Mouse (Mus musculus) liver, adult (tissue): ENCODE measurements at regions not wholly inside any gene's neighbourhood (a gene's known extent, or its start where the extent isn't known, plus 50 kb on each side); places are given as distances from the start of the nearest gene placed in this dataset.

Experiments
- GATA4 ChIP-seq: IDR thresholded peaks from 2 replicates; pipeline ENCODE4 v1.6.1; 2014; ENCODE audit warnings: mild to moderate bottlenecking, low read length; ENCODE audit not compliant: insufficient replicate concordance

DNA sequence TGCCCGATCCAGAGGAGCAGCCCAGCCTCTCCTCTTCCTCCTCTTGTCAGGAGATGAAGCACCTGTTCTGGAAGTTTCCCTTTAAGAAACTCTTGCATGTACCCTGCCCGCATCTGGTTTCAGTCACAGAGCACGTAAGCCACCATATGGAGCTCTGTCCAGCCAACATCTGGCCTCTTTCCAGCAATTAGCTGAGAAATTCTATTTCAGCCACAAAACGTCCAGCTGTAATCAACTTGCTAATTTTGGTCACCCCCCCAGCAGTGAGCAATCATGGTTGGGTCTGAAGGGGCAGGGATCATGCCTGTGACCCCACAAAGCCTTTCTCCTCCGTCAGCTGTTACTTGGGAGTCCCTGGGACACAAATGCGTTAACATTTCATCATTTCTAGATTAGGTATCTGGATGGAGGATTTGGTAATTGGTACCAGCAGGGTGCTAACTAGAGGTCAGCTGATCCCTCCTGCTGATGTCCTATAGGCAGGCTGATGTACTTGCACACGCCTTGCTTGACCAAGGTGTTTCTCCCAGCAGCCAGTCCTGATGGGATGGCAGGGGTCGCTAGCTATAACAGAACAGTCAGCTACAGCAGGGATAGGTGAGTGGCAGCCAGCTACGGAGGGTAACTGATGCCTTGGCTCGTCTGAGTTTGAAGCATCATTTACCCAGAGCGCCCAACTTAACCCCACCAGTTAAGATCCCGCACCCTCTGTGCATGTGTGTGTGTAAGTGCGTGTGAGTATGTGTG lies 91.4 kb upstream of the Stt3b start:
- TF ChIP-seq GATA4: no peak

DNA sequence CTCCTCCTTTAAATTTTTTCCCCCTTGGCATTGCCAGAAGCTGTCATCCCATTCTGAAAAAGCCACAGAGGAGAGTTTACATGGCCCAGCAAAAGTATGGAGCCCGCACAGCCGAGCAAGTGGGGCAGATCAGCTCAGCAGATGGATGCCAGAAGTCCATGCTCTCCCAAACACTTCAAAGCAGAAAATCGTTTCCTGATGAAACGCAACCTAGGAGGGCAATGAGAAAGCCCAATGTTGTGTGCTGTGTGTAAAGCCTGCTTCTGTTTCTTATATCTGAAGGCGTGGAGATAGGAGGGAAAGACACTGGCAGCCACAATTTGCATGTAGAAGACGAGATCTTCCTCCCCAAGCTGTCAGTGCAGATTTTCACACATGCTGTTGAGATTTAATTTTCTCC lies 92.4 kb upstream of the Stt3b start:
- TF ChIP-seq GATA4: no peak

- TF ChIP-seq GATA4: no peak
Observed at GRCm38 (mm10) chr9:115403354-115403968, 93.2 kb upstream of the Stt3b start.

- no peak for TF ChIP-seq GATA4
Observed at GRCm38 (mm10) chr9:115407901-115408470, 97.8 kb upstream of the Stt3b start.

DNA sequence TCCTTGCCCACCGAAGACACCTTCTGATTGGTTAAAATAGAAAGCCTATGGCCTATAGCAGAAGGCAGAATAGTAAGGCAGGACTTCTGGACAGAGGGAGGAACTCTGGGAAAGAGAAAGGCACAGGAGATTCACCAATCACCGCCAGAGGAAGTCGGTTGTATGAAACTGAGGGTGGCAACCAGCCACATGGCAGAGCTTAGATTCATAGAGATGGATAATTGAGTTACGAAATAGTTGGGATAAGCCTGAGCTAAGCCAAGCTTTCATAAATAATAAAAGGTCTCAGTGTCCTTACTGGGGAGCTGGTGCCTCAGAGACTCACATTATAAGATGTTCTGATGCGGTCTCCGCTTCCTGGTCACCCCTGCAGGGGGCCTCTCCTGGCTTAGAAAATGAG lies 98.7 kb upstream of the Stt3b start:
- no peak for TF ChIP-seq GATA4

- no peak for TF ChIP-seq GATA4
Observed at GRCm38 (mm10) chr9:115414190-115414589, 104.0 kb upstream of the Stt3b start.

- TF ChIP-seq GATA4: peak; percentile 9; the same call in 1 of the 2 replicates
Observed at GRCm38 (mm10) chr9:115422786-115423185, 112.6 kb upstream of the Stt3b start.

DNA sequence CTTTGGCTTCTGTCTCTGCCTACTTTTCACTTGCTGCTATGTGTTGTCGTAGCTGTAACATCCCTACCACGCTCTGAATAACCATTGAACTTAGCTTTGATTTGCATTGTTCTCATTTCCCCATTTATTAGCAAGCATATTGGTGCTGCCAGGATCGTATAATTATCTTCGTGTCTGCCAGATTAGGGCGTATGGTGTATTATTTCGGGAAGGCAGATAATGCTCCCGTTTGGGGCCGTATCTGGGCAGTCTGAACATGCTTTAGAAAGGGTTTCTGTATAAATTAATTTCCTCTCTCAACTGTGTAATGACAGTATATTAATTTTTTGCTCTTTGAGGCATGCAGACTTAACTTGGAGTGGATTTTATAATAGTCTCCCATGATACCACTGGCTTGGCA lies 116.5 kb upstream of the Stt3b start:
- no peak for TF ChIP-seq GATA4

GRCm38 (mm10) chr9:115430271-115430670 lies 120.0 kb upstream of the Stt3b start:
- TF ChIP-seq GATA4: no peak

GRCm38 (mm10) chr9:115434696-115435095 lies 124.5 kb upstream of the Stt3b start:
- TF ChIP-seq GATA4: peak; percentile 94; the same call in 1 of the 2 replicates

GRCm38 (mm10) chr9:115436301-115436700 lies 126.1 kb upstream of the Stt3b start:
- no peak for TF ChIP-seq GATA4

DNA sequence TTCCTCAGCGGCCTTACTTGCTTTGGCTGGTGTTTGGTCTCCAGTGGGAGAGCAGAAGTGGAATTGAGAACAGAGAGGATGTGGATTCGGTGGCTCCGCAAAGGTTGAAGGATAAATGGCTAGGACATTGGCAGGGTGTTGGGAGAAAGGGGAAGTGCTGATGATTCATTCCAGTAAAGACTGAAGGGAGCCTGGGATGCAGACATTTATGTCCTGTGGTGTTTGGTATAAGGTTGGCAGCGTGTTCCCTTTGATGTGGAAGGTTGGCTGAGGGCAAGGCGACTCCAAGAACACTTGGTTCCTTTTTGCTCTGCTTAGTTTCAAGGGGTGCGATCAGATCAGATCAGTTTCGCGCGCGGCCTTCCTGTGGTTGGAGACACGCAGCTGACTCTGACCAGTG lies 136.5 kb upstream of the Stt3b start:
- TF ChIP-seq GATA4: no peak

DNA sequence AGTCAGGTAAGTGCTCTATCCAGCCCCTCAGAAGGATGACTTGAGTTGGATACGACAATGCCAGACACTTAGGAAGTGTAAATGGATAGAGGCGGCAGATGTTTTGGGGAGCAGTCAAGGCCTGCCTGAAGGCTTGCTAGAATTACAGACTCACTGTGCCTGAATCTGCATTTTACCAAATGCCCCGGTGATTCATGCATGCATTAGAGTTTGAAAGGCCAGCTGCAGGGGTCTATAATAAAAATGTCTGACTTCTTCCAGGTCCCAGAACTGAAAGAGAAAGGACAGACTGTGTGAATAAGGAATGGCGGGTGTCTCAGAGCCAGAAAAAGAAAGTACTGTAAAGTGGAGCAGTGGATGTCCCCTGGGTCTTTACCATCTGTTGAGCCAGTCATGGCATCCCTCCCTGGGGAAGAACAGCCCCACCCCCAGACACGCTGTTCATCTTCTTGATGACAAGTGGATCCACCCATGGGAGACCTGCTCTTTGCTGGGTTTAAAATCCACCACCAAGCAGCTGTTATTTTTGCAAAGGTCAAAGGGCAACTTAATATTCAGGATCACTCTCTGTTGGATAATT lies 140.6 kb upstream of the Stt3b start:
- TF ChIP-seq GATA4: no peak

DNA sequence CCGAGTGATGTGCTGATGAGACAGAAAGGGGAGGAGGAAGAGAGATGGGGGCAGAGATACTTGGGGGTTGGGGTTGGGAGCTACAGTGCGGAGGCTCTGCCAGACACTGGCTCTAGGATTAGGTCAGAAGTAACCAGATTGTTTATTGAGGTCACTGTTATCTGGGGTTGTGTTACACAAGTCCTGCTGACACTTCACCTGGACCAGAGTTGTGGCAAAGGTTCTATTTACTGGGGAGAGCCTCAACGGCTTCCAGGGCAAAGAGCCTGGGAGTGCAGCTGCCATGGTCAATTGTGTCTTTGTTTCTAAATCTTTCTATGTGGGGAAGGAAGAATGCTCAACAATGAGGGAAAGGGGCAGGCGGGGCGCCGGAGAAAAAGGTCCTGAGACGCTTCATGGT lies 144.6 kb upstream of the Stt3b start:
- TF ChIP-seq GATA4: peak; percentile 88

DNA sequence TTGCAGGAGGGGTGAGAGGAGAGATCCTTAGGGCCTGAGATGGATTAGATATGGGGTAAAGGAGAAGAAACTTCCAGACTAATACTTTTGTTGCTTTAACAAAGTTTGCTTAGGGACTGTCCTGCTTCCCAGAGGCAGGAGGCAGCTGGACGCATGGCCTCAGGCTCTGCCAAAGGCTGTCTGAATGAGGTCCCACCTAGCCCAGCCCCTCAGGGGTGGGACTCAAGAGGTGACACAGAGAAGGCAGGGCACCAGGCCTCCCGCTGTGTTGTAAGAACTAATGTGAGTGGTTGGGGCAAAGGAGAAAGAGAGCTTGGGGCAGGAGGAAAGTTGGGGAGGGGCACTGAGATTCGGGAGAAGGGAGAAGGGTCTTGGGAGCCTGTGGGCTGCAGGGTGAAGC lies 145.9 kb upstream of the Stt3b start:
- TF ChIP-seq GATA4: no peak

DNA sequence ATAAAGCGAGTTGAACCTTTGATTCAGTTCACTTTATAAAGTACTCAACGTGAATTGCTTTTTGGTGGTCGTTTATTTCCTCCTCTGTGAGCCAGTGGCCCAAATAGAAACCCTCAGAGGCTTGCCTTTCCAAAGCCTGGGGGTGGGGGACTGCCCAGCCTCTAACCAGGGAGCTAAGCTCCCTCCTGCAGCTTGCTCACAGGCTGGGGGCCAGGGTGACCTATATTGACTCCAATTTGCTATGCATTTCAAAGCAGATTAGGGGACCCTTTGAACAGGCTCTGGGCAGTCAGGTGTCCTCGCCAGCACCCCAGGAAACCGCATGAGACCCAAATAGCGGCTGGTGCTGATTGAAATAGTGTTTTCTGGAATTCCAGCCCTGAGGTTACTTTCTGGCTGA lies 146.4 kb upstream of the Stt3b start:
- no peak for TF ChIP-seq GATA4
